Mouse (Mus musculus) lung, postnatal 36 days (tissue): ENCODE measurements at regions not wholly inside any gene's neighbourhood (a gene's known extent, or its start where the extent isn't known, plus 50 kb on each side); places are given as distances from the start of the nearest gene placed in this dataset.

Experiments used
- DNase-seq: peaks from one replicate; pipeline ENCODE4 v3.0.0; 2022; ENCODE audit warnings: mixed read lengths

DNA sequence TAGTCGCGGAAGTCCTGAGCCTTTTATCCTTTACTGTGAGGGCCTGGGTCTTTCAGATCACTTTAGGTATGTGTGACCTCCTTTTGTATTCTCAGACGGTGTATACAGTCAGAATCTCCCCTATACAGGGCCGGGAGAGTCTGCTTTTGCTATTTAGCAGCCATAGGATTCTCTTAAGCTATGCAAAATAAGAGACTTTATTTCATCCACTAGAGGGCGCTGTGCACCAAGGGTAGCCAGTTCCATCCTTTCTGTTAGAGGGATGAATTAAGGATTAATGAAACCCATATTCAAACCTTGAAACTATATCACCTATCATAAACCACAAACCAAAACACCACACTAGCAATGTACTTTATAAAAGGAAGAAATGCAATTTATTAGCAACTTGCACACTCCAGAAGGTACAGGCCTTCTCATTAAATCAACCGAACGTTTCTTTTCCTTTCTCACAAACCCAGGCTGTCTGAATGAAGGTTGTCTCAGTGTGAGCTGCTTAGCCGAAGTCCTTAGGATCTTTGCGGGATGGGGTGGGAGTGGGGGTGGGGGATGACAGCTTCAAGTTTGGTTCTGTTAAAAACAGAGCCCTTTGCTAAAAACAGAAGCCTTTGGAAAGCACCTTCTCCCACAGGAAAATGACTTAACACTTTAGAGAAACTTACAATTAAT lies 116.8 kb upstream of the Tmpo start:
- peak; percentile 49 for DNase-seq

- no peak for DNase-seq
Observed at GRCm38 (mm10) chr10:91295345-91295744, 114.2 kb upstream of the Tmpo start.

- DNase-seq = no peak
Observed at GRCm38 (mm10) chr10:91293226-91293625, 112.1 kb upstream of the Tmpo start.

DNA sequence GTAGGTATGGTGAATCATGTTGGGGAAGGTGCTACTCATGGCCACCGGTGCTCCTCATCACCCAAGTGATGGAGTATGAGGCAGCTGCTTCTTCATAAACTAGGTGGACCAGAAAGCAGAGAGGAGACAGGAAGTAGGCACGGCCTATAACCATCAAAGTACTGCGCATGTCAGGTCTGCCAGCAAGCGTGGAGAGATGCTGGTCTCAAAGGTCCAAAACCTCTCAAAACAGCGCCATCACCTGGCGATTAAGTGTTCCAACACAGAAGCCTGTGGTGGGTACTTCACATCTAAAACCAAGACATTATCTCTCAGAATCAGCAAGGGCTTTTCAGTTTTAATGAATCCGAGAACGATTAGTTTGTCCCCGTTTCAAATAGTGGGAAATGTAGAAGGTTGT lies 103.1 kb upstream of the Tmpo start:
- DNase-seq = no peak

GRCm38 (mm10) chr10:91270955-91271741 lies 90.0 kb upstream of the Tmpo start:
- peak; percentile 94 for DNase-seq

- DNase-seq = peak; percentile 84
Observed at GRCm38 (mm10) chr10:91270268-91270954, 89.3 kb upstream of the Tmpo start.

- DNase-seq = peak; percentile 34
Observed at GRCm38 (mm10) chr10:91267886-91268285, 86.8 kb upstream of the Tmpo start.

- no peak for DNase-seq
Observed at GRCm38 (mm10) chr10:91260416-91260815, 79.3 kb upstream of the Tmpo start.

GRCm38 (mm10) chr10:91249681-91250195 lies 68.6 kb upstream of the Tmpo start:
- no peak for DNase-seq

DNA sequence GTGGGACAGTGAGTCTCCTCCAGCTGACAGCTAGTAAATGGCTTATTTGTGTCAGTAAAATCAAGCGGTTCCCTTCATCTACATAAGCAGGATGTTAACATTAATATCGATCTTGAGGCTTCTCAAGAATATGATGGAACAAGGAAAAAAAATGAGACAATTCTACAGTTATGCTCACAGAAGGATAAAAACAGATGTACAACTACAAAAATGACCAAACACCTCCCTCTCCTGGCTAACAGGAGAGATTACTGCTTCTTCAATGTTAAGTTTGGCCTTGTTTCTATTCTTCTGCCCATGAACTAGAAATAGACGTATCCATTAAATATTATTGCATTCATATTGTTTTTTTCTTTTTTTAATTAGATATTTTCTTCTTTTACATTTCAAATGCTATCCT lies 63.2 kb upstream of the Tmpo start:
- no peak for DNase-seq

DNA sequence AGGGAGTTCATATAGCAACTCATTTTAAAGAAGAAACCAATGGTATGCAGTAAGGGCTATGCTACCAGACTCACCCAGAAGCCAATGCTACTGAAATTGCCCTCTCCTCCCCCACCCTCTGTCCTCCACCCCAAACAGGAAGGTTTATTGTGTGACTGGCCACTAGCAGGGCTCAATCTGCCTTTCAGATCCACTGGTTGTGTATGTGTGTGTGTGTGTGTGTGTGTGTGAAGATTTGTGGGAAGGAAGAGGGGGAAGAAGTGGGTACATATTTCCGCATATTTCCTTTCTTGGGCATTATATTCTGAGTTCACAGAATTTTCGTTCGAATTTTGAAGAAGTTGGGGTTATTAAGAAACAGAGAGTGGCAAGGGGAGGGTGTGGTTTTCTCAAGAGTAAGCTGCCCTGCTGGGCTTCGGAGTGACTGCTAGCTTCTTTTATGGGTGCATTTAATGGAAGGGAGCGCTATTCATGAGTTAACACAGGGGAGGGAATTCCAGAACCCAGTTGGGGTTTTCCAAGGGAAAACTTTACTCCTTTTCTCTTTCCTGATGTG lies 61.5 kb upstream of the Tmpo start:
- peak; percentile 62 for DNase-seq

DNA sequence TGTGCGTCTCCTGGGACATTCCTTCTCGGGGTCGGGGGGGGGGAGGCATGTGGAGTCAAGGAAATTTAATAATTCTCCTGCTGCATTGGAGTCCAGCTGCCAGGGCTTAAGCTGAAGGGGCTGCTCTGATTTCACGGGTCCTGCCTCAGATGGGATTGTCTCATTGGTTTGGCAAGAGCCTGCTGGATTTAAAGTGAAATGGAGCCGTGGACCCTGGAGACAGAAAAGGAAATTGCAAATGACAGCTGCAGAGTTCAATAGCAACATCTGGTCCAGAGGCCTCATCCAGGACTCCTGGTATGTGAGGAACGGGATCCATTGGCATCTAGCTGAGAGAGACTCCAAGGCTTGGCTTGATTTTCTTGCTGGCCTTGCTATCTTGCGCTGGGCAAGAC lies 60.5 kb upstream of the Tmpo start:
- DNase-seq = peak; percentile 35

GRCm38 (mm10) chr10:91240856-91241610 lies 59.9 kb upstream of the Tmpo start:
- peak; percentile 90 for DNase-seq

GRCm38 (mm10) chr10:91240320-91240719 lies 59.2 kb upstream of the Tmpo start:
- DNase-seq = no peak

DNA sequence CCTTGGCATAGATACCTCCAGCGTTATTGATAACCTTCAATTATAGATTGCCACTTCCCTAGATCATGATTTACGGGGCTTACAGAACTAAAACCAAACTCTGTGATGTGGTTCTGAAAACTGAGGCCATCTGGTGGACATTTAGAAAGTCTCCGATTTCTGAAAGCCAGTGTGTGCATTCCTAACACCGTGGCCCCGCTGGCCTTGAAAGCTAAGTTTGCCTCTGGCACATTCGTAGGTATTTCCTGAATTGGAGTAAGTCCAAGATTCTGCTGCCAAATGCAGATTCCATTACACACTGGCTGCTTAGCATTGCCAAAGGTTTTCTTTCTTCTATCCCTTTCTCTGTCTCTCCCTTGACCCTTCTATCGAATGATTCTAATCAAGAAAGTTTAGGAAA lies 55.7 kb upstream of the Tmpo start:
- peak; percentile 86 for DNase-seq

- no peak for DNase-seq
Observed at GRCm38 (mm10) chr10:91234709-91235108, 53.6 kb upstream of the Tmpo start.
